Mouse (Mus musculus) heart, postnatal 14 days (tissue): ENCODE results near the gene Slc8a1. TPM values are rescaled to one million over a fixed set of nuclear protein-coding genes. Genes with fewer than 3 reads are reported as not detected.

Experiments used
- DNase-seq, 2 experiments: peaks; one replicate each; pipeline ENCODE4 v3.0.0; 2021 to 2022
- intact Hi-C: fragments of 180-260 bp; cut with DNase I; formaldehyde crosslinking; loops from one replicate; pipeline ENCODE4 v1.15.1; 2025
- total RNA-seq, 2 experiments: library from RNA; stranded (reverse); gene quantifications; 2 replicates each; pipeline ENCODE4 v1.2.3; 2021

Slc8a1 gene
- total RNA-seq, 2 experiments from 2014 or later: 367 to 433 TPM

- no peak for DNase-seq
- intact Hi-C loops: no loop called here
Observed at GRCm38 (mm10) chr17:81671245-81671644, 66.9 kb downstream of the Slc8a1 start.

GRCm38 (mm10) chr17:81669816-81670691 lies 68.1 kb downstream of the Slc8a1 start:
- DNase-seq: peak; percentile 75 to 82
- intact Hi-C loops: loop anchor here (10.0 kb wide), 2 partner anchors 115 to 195 kb away; no protein-coding TSS in a partner anchor

- intact Hi-C loops: loop anchor here (10.0 kb wide), 2 partner anchors 116 to 194 kb away; no protein-coding TSS in a partner anchor
Observed at GRCm38 (mm10) chr17:81669062-81669815, 68.9 kb downstream of the Slc8a1 start.

DNA sequence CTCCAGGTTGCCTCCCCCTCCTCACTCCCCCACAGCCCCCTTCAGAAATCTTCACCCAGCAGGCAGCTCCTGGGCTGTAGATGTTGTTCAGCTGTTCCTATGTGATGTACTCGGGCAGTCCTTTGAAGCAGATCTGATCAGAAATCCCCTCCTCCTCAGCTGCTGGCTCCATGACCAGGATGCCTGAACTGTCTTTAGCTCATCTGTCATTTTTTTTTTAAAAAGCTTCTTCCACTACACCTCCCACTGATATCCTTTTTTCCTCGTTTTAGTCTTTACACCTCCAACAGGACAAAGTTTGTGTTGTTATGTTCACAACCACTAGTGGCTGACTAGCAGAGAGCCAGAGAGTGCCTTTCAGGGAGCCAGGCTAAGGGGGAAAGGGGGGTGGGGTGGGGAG lies 69.7 kb downstream of the Slc8a1 start:
- intact Hi-C loops: loop anchor here (10.0 kb wide), 2 partner anchors 116 to 194 kb away; no protein-coding TSS in a partner anchor
- DNase-seq: no peak

More at GRCm38 (mm10) chr17:81669062-81669815, 68.9 kb downstream of the Slc8a1 start:
- DNase-seq: peak; percentile 28 to 32

- intact Hi-C loops: loop anchor here (10.0 kb wide), 2 partner anchors 117 to 193 kb away; no protein-coding TSS in a partner anchor
- no peak for DNase-seq
Observed at GRCm38 (mm10) chr17:81667935-81668334, 70.2 kb downstream of the Slc8a1 start.

- intact Hi-C loops: loop anchor here (10.0 kb wide), 2 partner anchors 118 to 192 kb away; no protein-coding TSS in a partner anchor
- DNase-seq: no peak
Observed at GRCm38 (mm10) chr17:81666551-81666950, 71.6 kb downstream of the Slc8a1 start.

GRCm38 (mm10) chr17:81664916-81665315 lies 73.3 kb downstream of the Slc8a1 start:
- no peak for DNase-seq
- intact Hi-C loops: loop anchor here (10.0 kb wide), 2 partner anchors 120 to 190 kb away; no protein-coding TSS in a partner anchor

GRCm38 (mm10) chr17:81657828-81658227 lies 80.3 kb downstream of the Slc8a1 start:
- intact Hi-C loops: no loop called here
- DNase-seq: no peak

DNA sequence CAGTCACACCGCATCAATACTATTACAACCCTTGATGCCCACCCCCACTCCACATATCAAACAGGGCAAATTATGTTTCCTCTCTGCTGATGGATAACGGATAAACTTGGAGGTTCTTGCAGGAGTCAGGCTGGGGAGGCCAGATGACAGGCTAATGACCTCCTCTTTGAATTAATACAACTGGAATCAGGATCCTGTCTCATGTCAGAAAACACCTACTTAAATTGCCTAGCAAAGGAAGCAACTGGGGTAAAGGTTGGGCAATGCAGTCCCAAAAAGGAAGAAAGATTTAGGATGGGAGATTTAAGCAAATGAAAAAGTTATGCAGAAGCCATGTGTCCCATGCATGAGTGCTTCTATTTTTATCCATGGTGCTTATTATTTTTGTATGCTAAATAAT lies 83.6 kb downstream of the Slc8a1 start:
- no peak for DNase-seq
- intact Hi-C loops: no loop called here

- intact Hi-C loops: no loop called here
- no peak for DNase-seq
Observed at GRCm38 (mm10) chr17:81652958-81653357, 85.2 kb downstream of the Slc8a1 start.

DNA sequence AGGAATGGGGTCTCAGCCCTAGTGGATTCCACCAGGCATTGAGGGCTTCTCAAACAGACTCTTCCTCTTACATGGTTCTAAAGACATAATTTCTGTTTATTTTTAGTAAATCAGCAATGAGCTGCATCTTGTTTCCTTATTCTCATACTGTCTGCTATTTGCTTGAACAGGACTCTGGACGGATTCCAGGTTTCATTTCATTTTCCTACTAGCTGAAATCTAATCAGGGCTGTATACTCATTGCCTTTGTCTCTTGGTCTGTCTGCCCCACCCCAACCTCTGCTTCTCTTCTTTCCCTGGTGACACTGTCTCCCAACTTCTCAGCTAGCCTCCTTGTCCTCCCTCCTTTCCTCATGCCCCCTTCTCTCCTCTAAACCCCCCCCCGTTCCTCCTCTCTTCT lies 101.4 kb downstream of the Slc8a1 start:
- DNase-seq: no peak
- intact Hi-C loops: no loop called here

DNA sequence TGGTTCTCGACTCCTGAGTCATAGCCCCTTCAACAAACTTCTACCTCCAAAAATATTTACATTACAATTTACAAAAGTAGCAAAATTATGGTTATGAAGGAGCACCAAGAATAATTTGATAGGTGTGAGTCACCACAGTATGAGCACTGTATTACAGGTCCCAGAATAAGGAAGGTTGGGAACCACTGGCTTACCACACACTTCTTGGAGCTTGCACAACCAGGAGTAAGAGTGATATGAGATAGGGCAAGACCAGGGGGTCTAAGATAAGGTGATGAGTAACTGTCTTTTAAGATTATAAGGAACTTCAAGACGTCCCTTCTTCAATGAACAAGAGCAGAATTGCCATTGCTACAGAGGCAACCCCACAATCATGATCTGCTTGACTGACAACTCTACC lies 107.7 kb downstream of the Slc8a1 start:
- intact Hi-C loops: no loop called here

DNA sequence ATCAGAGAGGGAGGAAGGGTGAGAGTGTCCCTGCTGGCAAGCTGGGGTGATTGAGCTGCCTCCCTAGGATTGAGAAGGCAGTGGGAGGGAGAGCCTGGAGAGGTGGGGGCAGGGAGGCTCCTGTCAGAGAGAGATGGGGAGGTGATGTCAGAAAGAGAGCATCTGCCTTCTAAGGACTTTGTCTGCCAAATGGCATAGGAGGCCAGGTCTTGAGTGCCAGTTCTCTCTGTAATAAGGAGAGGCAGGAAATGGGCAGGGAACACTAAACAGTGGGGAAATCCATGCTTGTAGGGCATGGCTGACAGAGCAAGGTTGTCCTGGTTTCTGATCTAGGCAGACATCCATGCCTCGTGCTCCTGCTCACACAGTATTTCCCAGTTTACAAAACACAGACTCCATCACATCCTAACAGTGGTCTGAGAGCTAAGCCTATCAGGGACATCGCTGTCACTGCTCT lies 117.0 kb downstream of the Slc8a1 start:
- peak; percentile 13 to 28 for DNase-seq
- intact Hi-C loops: no loop called here

More for the DNA sequence above, 107.7 kb downstream of the Slc8a1 start:
- no peak for DNase-seq

DNA sequence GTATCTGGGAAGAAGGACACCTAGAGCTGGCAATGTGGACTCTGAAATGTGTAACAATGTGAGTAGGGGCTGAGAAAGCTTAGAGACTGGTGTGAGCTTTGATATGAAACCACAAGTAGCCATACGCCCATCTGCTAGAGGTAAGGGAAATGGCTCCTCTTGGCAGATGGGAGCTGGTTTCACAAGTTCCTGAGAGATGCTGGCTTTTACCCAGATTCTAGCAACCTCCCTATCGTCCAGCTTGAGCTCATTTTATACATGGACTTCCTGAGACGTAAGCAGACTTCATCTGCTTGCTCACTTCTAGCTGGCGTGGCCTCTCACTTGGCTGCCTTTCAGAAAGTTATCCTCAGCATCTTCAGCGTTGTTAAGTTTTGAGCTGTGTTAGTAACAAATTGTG lies 119.7 kb downstream of the Slc8a1 start:
- no peak for DNase-seq
- intact Hi-C loops: no loop called here

DNA sequence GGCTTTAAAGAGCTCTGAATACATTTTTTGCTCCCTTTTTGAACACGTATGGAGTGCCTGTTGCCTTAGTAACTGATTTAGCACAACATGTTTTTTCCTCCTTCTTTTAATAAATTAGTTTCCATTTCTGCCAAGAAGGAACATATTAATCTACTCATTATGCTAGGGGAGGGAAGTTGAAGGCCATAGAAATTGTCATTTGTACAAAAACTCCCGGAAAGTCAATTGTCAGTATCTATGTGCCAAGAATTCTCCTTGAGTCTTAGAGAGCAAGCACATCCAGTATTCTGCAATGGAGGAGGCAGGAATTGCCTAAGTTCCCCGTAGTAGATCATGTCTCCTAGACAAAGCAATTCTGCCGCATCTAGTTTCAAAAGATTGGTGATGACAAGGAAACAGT lies 121.9 kb downstream of the Slc8a1 start:
- DNase-seq: no peak
- intact Hi-C loops: no loop called here

DNA sequence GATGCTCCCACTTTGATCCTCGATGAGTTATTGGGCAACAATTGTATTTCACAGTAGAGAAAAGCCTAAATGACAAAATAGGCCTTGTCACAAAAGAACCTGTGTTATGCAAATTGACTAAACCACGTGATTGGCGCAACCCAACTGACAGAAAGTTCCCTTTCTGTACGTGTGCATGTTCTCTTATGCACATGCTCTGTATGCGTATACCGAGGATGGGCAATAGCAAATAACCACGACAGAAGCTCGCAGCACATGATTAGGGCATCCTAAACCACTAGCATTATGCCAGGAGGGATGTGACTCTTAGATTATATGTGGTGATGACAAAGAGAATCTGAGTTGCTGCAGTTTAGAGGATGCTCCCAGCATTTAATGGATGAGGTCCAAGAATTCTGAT lies 122.8 kb downstream of the Slc8a1 start:
- DNase-seq: no peak
- intact Hi-C loops: no loop called here

DNA sequence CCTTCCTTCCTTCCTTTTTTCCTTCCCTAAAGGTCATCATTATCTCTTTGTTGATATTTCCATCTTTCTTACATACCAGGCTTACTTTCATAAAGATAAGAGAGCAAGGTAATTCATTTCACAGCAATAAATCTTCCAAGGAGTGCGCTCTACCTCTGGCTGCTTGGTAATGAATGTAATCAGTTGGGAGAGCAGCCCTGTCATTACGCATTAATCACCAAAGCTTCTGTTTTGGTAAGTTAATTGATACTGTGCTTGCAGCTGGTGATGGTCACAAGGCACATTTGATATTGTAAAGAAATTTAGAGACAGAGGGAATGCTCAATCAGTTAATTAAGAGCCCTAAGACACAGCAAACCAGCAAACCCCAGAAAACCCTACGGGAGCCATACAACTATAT lies 130.7 kb downstream of the Slc8a1 start:
- intact Hi-C loops: no loop called here
- DNase-seq: no peak

DNA sequence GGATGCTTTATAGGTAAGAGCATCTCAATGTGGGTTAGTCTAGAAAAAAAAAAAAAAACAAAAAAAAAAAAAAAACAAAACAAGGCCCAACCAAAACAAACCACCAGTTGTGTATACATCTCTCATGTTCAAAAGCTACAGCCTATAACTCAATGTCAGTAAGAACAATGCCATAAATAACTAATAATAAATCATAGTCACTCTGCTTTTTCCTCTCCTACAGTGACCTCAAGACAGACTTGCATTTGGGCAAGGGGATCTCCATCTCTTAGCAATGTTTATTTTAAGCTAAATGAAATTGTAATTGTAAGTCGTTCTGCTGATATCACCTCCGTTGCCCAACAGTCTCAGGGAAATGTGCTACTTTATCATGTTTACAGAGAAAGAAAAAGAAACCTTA lies 132.1 kb downstream of the Slc8a1 start:
- DNase-seq: no peak
- intact Hi-C loops: no loop called here

DNA sequence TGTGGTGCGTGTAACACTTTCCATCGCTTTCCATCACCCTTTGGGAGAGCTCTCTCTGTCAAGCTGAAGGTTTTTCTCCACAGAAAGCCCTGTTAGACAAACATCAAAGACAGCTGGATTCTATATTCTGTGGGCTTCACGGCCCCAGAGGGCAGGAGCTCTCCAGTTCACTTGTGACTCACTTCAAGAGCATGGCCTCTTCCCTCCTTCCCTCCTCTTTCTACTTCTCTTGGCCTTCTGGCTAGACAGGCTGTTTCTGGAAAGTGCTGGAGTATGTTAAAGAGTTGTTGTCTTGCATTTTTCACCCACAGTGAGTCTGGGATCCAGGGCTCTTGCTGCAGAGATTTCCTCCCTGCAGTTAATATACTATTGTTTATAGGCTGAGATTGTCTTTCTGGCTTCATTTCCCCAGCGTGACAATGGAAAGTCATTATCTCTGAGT lies 132.9 kb downstream of the Slc8a1 start:
- intact Hi-C loops: no loop called here
- no peak for DNase-seq

DNA sequence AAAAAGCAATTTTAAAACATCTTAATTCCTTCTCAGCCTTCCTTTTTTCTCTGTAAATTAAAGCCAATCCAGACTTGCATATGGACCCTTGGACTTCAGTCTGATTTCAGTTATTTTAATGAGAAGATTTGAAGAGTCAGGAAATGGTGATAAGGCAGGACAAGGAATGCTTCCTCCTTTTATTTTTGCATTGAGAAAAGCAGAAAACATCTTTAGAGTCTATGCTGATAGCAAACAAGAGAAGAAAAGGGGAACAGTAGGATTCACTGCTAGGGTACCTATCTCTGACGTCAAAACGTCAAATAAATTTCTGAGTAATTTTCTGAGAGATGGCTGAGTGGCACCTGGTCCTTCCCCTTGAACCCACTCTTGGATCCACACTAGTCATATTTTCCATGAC lies 139.1 kb downstream of the Slc8a1 start:
- intact Hi-C loops: no loop called here

DNA sequence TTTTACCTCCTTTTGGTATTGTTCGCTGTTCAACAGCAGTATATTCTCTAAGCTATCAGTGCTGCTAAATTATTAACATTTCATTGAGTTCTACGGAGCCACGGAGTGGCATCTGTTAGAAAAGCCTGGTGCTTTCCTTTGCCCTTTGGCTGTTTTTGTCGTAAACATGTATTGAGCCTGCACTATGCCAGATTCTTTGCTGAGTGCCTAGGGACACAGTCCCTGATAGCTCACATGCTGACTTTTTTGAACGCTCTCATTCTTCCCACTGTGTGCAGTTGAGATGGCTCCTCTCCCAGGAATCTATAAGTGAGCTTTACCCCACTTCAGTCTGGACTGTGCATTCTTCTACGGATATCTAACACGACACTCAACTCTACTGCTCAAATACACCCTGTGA lies 148.4 kb downstream of the Slc8a1 start:
- DNase-seq: no peak
- intact Hi-C loops: no loop called here

More for the DNA sequence above, 139.1 kb downstream of the Slc8a1 start:
- no peak for DNase-seq
